Mouse (Mus musculus) cerebellum, postnatal 10 days (tissue): Measurements from ENCODE around the gene AA986860.
A peak's percentile ranks its signal among the peaks of the same experiment; 100 is the strongest.

Experiments used
- DNase-seq, 2 experiments: peaks; one replicate each; pipeline ENCODE4 v3.0.0; 2021; ENCODE audit warnings: mixed read lengths in 2 of 2

The AA986860 gene

DNA sequence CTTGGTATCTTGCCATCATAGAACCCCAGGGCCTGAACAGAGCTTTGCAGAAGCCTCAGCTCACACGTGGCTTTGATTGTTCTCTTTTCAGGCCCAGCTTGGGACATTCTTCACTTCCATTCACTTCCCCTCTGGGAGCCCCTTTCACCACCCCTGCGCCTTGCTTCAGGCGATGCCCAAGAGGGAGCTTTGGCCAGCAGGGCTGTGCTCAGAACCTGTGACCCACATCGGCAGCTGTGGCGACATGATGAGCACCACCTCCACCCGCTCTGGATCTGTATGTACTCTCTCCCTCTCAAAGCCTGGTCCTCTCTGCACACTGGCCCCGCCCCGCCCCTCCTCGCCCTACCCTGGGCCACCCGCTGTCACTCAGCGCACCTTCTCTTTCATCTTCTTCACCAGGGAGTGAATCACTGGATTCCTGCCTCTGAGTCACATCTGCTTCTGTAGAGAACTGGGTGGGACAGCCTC, 5.7 kb downstream of the AA986860 start:
- DNase-seq: no peak

DNA sequence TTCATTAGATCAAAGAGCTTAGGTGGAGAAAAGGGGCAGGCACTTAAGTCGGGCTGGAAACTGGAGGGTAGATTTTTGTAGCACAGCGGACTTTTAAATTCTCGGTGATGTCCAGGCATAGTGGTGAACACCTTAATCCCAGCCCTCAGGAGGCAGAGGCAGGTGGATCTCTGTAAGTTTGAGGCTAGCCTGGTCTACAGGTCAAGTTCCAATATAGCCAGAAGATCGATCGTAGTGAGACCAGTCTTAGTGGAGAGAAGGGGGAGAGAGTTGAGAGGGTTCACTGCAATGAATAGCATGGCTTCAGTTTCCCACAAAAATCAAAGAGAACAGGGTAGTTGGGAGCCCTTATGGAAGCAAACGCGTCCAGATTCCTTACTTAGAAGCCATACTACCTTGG, 6.1 kb downstream of the AA986860 start:
- DNase-seq: no peak

DNA sequence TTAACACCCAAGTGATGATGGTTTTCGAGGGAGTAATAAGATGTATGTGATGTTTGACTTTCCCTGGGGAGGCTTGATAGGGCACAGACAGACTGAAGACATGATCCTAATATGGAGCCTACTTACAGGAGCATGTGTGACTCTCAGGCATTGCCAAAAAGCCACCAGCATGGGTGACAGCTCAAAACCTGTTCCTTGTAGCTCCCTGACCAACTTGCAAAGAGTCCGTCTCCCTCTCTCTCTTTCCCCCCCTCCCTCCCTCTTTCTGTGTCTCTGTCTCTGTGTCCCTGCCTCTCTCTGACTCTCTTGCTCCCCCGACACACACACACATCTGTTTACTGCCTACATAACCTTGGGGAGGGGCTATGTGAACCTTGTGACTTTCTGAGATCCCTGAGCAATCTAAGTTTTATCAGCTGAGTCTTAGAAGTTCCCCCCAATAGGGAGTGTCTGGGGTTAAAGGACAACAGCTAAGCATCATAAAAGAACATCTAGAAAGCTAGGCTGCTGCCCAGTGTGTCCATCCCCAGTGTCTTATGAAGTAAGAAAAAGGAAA, 6.9 kb downstream of the AA986860 start:
- DNase-seq: no peak

DNA sequence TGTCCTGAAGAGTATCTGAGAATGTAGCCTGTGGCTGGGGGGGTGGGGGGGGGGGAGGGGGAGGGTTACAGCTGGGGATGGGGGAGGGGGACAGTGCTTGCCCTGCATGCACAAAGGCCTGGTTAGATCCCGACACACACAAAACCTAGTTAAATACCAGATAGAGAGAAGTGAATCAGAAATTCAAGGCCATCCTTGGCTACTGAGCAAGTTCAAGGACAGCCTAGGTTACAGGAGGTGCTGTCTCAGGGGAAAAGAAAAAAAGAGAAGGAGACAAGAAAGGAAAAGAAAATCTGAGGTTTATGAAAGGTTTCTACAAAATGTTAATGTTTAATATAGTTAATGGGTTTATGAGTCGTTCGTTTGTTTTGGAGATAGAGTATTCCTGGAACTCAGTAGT, 7.9 kb downstream of the AA986860 start:
- no peak for DNase-seq

DNA sequence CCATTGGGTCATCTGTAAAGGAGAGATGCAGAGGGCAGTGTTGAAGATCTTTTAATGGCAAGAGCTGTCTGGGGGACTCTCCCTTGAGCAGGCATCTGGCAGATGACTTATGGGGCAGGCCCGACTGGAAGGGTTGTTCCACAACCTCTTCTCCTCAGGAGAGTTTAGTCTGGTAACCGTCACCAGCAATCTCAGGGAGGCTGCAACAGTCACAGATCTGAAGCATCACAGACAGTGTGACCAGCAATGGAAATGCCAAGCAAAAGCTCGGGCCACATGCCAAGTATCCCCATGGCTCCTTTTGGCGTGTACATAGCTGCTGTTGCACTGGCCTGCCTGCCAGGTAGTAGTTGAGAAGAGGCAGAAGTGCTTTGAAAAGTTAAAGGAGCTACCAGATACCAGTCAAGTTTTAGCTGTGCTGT, 8.5 kb downstream of the AA986860 start:
- DNase-seq: peak; percentile 92 to 94

DNA sequence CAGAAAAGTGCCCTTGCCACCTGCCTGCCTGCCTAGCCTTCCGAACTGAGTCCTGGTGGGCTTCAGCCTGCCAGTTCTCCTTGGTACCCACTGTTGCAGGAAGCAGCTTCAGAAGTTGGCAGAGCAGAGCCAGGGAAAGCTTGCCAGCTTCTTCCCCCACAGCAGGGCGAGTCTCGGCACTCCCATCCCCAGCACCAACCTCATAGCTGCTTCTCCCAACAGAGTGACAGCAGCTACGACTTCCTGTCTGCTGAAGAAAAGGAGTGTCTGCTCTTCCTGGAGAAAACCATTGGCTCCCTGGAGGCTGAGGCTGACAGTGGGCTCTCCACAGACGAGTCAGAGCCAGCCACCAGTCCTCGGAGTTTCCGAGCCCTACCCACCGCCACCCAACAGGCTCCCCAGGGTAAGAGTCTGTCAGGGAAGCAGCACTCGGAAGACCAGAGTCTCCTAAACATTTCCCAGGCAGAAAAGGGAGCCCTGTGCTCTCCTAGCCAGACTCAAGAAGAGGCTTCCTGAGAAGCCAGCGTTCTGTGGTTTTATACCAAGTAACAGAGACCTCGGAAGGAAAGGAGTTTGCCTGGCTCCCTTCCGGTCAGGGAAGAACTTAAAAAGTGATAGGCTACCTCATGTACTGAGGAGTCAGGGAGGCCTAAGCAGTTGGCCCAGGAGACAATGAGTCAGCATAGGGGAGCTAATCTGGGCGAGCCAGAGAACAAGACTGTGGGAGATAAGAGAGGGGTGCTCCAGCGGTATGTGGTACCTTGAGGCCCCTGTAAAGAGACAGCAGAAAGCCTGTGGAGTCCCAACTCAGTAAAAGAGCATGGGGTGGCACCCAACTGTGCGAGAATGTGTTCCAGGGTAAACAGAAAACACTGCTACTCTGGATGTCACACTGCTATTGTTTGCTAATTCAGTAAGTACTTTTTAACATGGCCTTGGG, 9.3 kb downstream of the AA986860 start:
- peak; percentile 70 to 78 for DNase-seq

DNA sequence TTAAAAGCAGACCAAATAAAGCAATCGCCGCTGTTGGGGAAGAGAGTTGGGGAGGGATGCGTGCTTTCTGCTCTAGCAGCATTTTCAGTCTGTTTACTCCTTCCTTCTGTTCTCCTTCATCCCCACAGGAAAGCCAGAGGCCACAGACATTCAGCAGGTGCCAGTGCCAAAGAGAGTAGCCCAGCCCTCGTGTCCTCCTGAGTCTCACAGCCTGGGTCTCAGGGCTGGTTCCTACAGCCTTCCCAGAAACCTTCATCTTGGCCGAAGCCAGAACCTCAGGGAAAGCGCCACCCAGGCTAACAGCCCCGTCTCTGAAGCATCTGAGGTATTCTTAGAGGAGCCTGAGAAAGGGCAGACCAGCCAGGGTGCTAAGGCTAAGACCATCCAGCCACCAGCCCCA, 10.4 kb downstream of the AA986860 start:
- no peak for DNase-seq

DNA sequence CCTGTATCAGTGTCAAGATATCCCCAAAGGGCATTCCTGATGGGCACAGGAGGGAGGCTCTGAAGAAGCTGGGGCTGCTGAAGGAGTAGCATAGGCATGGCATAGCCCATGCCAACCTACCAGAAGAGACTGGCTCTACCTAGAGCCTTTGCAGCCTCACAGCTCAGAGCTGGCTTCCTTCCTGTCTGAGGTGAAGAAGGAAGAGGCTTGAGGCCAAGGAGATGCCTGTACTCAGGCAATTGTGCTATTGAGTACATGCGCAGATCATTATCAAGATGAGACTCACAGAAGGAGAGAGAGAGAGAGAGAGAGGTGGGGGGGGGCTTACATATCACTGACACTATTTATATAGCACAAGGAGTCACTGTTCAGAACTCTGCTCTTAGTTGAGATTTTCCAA, 12.0 kb downstream of the AA986860 start:
- DNase-seq: no peak

DNA sequence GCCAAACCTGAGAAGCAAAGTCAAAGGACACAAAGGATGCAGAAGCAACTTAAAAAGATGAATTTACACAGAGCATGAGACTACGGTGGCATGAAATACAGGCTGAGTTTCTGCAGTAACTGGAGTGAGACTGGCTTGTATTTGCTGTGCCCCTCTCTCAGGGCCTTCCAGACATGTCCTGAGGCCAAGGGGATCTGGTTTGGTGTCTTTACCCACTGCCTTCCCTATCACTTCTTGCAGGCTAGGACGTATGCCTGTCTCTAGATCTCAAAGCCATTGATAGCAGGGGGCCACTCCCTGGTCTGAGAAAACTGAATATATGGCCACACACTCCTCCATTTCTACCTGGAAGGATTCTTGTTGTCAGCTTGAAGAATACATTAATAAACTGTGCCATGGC, 12.4 kb downstream of the AA986860 start:
- DNase-seq: no peak

DNA sequence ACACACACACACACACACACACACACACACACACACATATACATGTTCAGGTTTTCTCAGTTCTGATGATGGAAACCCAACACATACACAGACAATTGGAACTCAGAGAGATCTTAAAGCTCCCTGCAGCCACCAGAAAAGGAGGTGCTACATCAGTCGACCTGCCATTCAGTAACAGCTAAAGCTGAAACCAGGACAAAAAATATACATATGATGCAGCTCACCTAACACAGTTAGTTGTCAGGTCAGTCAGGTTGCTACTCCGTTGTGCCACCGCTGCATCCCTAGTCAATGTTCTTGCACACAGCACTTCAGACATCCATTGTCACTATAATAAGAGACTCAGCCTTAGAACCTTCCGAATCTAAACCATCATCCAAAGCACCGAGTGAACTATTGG, 13.2 kb downstream of the AA986860 start:
- no peak for DNase-seq

DNA sequence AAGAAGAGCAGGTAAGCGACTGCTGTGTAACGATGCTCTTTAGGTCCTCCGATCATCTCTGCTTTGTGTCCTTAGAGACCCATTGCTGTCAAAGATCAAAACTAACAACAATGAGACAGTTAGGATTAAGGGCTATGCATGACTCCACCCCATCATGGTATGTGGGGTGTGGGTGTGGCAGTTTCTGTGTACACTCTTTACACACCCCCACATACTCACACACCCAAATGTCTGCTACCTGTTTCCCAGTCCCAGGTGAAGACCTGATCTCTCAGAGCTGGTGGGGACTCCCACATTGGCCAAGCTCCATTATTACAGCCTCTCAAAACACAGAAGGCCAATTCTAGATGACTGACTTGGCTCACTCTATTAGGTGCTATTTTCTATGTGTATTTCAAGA, 13.8 kb downstream of the AA986860 start:
- no peak for DNase-seq

DNA sequence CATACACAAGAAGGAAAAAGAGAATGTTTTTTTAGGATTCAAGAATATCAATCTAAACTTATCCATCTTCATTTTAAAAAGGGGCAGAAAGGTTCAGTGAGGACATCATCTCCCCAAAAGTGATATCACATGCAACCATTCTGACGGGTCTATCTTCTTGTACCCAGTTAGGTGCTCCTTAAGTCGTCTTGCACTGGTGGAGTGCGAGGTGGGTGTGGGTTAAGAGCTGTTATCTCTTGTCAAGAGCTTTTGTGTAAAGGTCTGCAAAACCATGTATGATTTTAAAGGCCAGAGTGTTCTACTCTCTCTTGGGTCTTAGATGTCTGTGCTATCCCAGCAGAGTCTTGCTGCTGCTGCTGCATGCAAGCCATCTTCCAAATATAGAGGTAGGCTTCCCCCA, 15.0 kb downstream of the AA986860 start:
- DNase-seq: no peak

DNA sequence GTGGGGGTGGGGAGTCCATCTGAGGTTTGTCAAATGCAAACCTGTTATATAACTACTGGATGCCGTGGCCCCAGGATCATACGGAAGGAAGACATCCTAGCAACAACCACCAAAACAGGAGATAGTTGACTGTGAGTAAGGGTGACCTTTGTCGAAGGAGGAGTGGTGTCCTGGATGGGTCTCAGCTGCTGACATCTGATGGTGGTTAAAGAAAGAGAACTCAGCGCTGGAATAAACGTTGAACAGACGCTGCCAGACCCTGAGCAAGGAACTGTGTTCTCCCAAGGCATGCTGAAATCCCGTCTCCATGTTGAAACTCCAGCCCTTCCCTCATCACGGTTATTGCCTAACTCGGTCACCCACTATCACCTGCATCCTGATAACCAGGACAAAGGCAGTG, 27.9 kb downstream of the AA986860 start:
- DNase-seq: no peak

DNA sequence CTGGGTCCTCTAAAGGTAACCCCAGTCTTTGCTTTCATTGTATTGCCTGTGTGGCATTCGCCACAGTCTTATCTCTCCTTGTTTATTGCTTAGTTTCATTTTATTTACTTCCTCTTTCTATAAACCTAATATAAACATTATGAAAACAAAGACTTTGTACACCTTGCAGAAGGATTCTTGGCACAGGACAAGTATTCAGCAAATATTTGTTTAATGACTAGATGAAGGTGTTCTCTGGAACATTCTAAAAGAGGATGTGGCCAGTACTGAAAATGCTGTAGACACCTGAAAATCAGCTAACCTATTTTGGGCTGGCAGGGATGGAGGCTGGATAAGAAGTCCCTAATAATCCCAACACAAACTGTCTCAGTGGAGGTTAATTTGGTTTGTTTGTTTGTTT, 29.8 kb downstream of the AA986860 start:
- DNase-seq: no peak

DNA sequence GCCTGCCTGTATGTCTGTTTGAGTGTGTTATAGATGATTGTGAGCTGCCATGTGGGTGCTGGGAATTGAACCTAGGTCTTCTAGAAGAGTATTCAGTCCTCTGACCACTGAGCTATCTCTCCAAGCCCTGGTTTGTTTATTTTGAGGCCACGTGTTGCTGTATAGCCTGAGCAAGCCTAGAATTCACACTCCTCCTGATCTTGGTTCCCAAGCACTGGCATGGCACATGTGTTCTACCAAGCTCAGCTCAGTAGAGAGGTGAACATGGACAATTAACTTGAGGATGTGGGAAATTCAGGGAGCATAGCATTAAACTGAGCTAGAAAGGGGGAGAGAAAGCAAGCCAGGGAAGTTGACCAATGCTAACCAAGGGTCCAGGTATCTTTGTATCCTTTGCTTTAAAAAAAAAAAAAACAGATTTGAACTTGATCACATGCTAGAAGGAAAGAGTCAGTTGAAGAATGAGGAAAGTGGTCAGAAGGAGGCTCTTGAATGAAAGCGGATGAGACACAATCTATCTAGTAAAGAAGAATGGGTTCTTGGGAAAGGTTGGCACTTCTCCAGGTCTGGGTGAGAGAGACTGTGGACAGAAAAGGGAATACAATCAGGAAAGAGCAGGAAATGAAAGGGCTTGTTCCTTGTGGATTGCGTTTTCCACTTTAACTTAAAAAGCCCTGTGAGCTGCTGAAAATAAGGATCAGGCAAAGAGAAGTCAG, 30.4 kb downstream of the AA986860 start:
- no peak for DNase-seq

DNA sequence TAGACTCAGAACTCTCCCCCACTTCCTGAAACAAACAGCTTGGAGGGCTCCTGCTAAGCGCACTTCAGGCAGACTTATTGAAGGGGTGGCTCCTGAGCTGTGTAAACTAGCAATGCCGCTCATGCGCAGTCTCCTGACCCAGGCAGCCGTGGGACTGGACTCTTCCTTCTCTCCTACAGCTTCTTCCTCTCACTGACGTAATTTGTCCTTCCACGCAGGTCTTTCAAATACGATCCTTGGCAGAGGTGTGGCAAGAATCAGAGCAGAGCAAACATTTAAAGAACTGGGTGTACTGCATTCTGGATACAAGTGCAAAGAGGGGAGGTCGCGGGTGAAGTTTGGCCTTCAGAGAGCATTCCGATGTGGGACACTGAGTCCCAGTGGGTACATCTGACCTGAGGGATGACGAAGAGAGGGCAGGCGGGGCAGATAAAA, 32.3 kb downstream of the AA986860 start:
- no peak for DNase-seq

DNA sequence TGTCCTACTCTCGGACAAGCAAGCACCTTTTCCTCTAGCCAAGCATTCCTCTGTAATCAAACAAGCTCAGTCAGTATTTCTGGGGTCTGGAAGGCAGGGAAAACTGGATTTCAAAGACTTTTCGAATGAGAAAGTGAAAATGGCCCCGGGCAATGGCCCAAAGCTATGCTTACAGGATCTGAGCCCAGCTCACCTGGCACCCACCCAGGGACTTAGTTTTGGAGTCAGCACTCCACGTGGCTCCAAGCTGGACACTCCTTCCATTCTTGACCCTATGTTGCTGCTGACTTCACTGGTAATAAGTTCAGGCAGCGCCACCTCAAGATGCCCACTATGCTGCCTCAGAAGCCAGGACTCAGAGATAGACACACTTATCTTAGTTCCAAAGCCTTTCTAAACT, 35.3 kb downstream of the AA986860 start:
- peak; percentile 31 to 47 for DNase-seq

DNA sequence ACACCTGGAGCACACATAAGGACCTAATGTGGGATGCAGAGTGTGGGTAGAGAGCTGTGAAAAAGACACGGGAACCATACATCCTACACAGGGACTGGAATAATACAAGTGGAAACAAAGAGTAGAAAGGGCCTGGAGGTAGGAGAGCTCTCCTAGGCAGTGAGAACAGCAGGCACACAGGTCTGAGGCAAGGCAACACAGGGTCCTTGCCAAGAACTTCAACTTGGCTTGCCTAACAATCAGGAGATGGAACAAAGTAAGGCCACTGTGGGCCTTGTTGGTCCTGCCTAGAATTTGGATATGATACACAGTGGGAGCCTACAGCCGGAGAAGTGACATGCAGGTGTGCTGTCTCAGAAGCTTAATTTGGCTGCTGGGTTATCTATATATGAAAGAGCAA, 38.1 kb downstream of the AA986860 start:
- DNase-seq: no peak

DNA sequence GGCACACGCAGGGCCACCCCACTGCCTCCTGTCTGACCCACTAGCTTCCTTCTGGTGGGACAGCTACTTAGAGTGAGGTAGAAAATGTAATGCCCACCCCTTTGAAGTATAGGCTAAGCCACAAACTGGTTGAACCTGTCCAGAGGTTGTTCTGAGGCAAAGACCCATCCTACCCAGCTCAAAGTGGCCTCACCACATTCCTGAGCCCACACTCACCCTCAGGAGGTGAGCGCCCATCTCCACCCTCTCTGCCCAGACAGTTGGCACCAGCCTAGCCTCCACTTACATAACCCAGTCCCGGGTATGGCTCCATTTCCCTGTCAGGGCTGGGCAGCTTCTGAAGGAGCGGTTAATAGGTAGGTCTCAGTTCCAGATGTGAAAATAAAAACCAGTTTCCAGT, 38.7 kb downstream of the AA986860 start:
- DNase-seq: no peak

DNA sequence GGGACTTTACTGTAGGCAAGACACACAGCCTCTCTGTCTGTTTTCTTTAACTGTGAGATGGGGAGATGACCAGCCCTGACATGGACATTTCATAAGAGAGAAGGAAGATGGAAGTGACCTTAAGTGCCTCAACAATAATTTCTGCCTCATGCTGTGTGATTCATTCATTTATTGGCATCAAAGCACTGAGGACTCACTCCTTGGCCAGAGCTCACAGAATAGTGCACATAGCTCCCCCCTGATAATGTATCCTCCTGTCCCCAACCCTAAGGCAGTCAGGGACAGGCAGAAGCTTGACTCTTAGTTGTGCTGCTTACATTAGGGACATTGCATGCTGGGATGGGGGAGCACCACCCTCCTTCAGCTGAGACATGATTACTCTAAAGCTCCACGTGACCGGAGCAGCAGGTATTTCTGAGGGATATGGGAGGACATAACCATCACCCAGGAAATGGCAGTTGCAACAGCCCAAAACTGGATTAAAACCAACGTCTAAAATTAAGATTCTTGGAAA, 39.3 kb downstream of the AA986860 start:
- no peak for DNase-seq

DNA sequence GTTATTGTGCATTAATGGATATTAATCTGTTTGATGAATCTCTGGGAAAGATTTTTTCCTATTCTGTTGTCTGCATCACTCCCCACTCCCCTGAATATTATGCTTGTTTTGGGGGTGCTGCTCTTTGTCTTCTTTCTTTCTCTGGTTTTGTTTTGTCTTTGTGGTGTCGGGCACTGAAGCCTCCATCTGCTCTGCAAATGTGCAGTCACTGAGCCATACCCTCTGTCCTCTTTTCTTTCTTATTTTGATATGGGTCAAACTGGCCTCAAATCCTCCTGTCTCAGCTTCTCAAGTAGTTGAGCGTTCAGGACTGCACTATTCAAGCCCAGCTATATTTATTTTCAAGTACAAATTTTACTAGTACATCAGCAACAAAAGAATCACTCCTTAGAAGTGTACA, 43.5 kb downstream of the AA986860 start:
- DNase-seq: no peak

DNA sequence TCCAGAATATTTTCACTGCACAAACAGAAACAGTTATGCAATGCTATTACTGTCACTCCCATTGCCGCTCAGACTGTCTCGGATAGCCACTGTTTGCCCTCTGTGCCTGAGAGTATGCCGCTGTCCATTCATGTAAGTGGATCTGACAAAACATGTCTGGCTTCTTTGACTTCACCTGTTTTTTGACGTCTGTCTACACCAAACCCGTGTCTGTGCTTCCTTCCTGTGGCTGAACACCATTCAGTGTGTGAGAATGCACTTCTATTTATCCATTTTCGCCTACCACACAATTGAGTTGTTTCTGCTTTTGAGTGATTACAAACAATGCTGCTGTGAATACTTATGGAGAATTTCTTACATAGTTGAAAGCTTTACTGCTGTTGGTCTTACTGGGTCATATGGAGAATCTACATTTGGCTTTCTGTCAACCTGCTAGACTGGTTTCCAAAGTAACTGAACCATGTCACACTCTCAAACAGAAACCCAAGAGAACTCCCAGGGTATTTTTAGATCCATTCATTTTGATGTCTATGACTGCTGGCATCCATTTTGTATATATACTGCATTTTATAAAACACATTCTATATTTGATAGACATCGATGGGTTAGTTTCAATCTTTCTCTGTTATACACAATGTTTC, 44.0 kb downstream of the AA986860 start:
- no peak for DNase-seq

DNA sequence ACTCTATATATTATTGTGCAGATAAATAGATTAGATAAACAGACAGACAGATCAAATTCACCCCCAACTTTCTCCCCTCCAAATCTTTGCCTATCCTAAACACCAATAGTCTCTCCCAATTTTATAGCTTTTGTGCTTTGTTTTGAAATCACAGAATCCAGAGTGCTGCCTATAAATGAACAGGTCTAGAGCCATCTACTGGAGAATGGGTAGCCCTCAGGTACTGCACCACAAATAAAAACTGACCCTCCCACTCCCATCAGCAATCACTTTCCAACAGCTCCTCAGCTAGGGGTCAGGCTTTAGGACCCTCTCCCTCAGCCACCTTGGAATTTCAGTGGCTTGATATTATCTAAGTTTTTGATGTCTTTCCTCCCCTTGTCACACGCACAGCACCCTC, 44.9 kb downstream of the AA986860 start:
- peak in 1 of 2 experiments; percentile 29 for DNase-seq
